Mouse (Mus musculus): Measurements from ENCODE around the gene Ephb2. TPM values are rescaled to one million over a fixed set of nuclear protein-coding genes. Genes with fewer than 3 reads are reported as not detected.

The Ephb2 gene
- total RNA-seq, 1 experiment from 2014 or later = 17.8 TPM

DNA sequence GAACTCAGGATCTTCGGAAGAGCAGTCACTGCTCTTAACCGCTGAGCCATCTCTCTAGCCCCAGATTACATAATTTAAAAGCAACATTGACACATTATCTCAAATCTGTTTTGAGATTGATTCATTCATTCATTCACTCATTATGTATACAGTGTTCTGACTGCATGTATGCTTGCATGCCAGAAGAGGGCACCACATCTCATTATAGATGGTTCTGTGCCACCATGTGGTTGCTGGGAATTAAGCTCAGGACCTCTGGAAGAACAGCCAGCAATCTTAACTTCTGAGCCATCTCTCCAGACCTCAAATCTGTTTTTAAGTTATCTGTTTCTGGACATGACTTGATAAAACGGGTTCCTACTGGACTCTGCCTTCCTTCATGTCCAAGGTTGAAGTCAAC, 235.9 kb downstream of the Ephb2 start:
- no peak for DNase-seq

DNA sequence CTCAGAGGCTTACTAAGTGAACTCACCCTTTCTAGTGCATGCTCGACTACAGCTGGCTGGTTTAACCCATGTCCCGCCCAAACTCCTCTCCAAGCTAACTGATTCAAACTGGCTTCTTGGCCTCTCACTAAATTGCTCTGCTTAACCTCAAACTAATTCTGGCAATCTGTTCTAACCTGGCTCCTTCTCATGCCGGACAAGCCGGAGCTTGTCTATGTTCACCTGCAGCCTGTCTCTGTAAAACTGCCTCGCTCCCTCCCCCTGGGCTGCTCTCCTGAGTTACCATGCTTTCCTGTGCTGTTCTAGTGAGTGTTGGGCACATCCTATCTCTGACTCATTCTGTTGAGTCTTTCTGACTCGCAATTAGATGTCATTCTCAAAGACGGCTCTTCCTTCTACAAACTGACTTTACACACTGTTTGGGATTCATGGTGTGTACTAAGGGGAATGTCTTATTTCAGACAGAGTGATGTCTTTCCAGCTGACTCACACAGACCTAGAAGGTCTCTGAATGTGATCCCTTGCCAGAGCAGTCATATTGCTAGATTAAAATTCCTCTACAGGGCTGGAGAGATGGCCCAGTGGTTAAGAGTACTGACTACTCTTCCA, 237.4 kb downstream of the Ephb2 start:
- no peak for DNase-seq

Small RNAs within 50 kb of the gene (microRNA-seq; reads per million reads assigned to microRNA genes)
- 0 reads per million in 2 experiments for gene Gm22180

Other genes starting within 250 kb of the Ephb2 start
- 44.2 and 59.3 TPM in 2 replicates for gene Kdm1a, start 233.3 kb downstream of the Ephb2 start, total RNA-seq (2021)
- gene Tex46, start 225.6 kb downstream of the Ephb2 start, total RNA-seq (2021) = not detected in 2 replicates
- gene Lactbl1, start 213.4 kb downstream of the Ephb2 start, total RNA-seq (2021) = not detected in 2 replicates
- 24.4 and 28.3 TPM in 2 replicates for gene C1qb, start 50.2 kb upstream of the Ephb2 start, total RNA-seq (2021)
- gene C1qc, start 57.1 kb upstream of the Ephb2 start, total RNA-seq (2021) = 18.2 and 22.5 TPM in 2 replicates
- gene C1qa, start 62.8 kb upstream of the Ephb2 start, total RNA-seq (2021) = 21.3 and 28.7 TPM in 2 replicates
- 0.33 and 0.43 TPM in 2 replicates for gene Epha8, start 120.8 kb upstream of the Ephb2 start, total RNA-seq (2021)
- gene Zbtb40, start 212.8 kb upstream of the Ephb2 start, total RNA-seq (2021) = 13.8 and 14.4 TPM in 2 replicates

Data from adrenal gland, postnatal 25 days (tissue).